15 mouse cellular contexts compared by ENCODE assay signal in genomic region chr4:135926195-135926808, GRCm38 (mm10).
"Had no signal": no experiment of that assay in that cellular context is flagged by ENCODE, and none has a peak within 500 bp of the region (broad histone marks: within the 10 kb centered on the region; RNA-seq: fewer than 3 reads in every experiment).

No protein-coding gene starts in this region.

- H3K27ac ChIP-seq: kidney, embryonic 15.5 days; left cerebral cortex, adult 2 months; liver, embryonic 14.5 days; lung, embryonic 15.5 days had no signal

- H3K27me3 ChIP-seq: kidney, embryonic 15.5 days; lung, embryonic 15.5 days; megakaryocyte, embryonic 14.5 days had no signal

- H3K9ac ChIP-seq: kidney, embryonic 15.5 days; liver, embryonic 14.5 days; lung, embryonic 15.5 days had no signal

- H3K4me2 ChIP-seq: kidney, embryonic 15.5 days; lung, embryonic 15.5 days; midbrain, embryonic 11.5 days had no signal

- DNase-seq: kidney, adult 2 months; kidney, postnatal 10 days; kidney, postnatal 36 days; layer of hippocampus, postnatal 36 days; lung, adult 18-20 months; lung, postnatal 10 days; lung, postnatal 36 days; midbrain, embryonic 14.5 days; thymus, postnatal 36 days had no signal

- H3K9me3 ChIP-seq: kidney, embryonic 15.5 days; lung, embryonic 15.5 days; megakaryocyte, embryonic 14.5 days had no signal

- H3K4me3 ChIP-seq: kidney, embryonic 15.5 days; left cerebral cortex, adult 2 months; lung, embryonic 15.5 days; megakaryocyte, embryonic 14.5 days had no signal
